Mouse (Mus musculus): ENCODE measurements around the gene Foxn3.

DNA sequence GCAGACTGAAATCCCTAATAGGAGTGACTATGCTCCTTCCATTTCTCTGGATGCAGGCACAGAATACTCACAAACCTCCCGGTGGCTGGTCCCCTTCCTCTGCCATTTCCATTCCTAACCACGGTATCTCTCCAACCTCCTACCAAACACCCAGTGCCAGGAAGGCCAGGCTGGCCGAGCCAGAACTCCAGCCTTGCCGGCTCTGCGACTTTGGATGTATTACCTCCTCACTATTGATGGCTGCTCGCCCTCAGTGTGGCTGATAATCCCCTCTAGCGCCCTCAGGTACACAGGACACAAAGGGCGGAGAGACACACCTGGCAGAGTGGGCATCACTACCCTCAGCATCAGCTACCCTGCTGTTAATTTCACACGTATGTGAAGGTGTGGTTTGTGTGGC is 318.7 kb downstream of the Foxn3 start:
- TF ChIP-seq CTCF (IDR thresholded peaks at IDR 0.05; ENCODE audit: extremely low read depth, insufficient read depth, insufficient read length, insufficient replicate concordance), result no peak
- TF ChIP-seq POLR2A (IDR thresholded peaks at IDR 0.05; ENCODE audit: low read depth, low read length), result no peak

Data from spleen, adult 2 months (tissue).